Mouse (Mus musculus): ENCODE measurements around the gene Elovl6.

DNA sequence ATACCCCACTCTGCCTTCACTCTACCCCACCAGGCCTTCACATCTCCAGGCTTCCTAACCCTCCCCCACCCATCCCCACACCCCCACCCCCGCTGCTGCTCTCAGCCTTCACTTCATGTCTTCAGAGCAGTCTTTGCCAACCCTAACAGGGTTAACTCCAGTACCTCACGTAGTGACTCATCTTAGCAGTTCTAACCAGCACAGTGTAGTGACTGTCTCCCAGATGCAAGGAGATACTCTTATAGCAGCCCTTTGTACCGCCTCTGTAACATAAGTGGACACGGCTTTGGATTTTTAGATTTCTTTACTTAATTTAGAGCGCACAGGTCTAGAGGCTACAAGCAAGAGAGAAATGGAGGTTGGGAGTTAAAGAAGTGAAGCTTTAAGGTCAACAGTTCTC is 116.4 kb downstream of the Elovl6 start:
- TF ChIP-seq EP300 (IDR thresholded peaks at IDR 0.05), result no peak
- no peak for TF ChIP-seq CTCF (IDR thresholded peaks at IDR 0.05)
